Mouse (Mus musculus) heart, postnatal 10 days (tissue): ENCODE measurements around the gene Hhipl1. TPM values are rescaled to one million over a fixed set of nuclear protein-coding genes. Genes with fewer than 3 reads are reported as not detected.

Source experiments
- DNase-seq, 2 experiments: peaks; one replicate each; pipeline ENCODE4 v3.0.0; 2021
- intact Hi-C: fragments of 180-260 bp; cut with DNase I; formaldehyde crosslinking; loops from one replicate; pipeline ENCODE4 v1.15.1; 2025
- total RNA-seq, 2 experiments: library from RNA; stranded (reverse); gene quantifications; 2 replicates each; pipeline ENCODE4 v1.2.3; 2021

Hhipl1 gene
- total RNA-seq = 1 to 10 TPM; 1.5 to 3.2 TPM

- intact Hi-C loops = no loop called here
- DNase-seq = peak; percentile 57 to 66
Observed at GRCm38 (mm10) chr12:108305812-108306794, at the start of gene Hhipl1. TSS of gene Hhipl1 (plus strand) at chr12:108306270.

GRCm38 (mm10) chr12:108256734-108257133 is 49.3 kb upstream of the Hhipl1 start:
- DNase-seq = no peak
- intact Hi-C loops = no loop called here

DNA sequence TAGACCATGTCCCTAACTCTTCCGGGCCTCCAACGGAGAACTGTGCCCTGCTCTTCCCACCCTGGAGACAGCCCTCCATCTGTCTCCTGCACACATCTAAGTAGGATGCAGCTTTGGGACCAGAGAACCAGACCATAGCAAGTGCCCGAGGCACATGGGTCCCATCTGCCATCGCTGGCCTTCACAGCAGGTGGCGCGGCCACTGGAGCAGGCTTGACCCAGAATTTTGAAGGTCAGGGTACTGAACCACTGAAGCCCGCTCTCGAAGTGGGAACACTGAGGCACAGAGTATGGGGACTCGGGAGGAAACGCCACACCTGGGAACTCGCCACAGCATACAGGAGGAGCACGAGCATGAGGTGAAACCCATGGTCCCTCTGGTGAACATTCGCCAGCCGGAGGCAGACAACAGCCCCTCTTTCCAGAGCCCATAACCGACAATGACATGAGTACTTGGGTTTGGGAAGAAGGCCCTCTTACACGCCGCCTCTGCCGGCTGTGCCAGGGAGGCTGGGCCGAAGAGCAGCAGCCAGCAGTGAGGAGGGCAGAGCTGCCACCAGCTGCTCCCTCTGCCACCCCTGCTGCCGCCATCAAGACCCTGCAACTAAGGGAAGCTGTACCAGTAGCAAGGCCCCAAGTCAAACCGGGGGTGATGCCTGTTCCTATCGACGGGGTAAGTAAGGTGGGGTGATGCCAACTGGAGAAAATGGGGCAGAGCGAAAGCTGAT is 46.6 kb upstream of the Hhipl1 start:
- intact Hi-C loops = no loop called here
- DNase-seq = no peak

DNA sequence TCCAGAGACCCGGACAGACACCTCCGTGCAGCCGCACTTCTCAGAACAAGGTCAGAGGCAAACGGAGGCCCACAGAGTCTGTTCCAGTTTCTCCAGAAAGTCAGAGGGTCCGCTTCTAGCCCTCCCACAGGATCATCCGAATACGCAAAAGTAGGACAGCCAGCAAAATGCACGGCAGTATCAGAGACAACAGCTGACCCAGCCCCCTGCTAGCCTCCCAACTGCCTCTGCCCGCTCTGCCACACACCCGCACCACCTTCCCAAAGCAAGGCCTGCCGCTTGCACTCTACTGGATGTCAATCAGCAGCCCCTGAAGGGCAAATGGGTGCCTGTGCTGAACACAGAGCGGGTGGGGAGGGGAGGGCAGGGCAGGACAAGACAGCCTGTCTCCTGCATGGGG is 45.1 kb upstream of the Hhipl1 start:
- intact Hi-C loops = no loop called here
- no peak for DNase-seq

- intact Hi-C loops = no loop called here
- DNase-seq = no peak
Observed at GRCm38 (mm10) chr12:108264918-108265317, 41.2 kb upstream of the Hhipl1 start.

DNA sequence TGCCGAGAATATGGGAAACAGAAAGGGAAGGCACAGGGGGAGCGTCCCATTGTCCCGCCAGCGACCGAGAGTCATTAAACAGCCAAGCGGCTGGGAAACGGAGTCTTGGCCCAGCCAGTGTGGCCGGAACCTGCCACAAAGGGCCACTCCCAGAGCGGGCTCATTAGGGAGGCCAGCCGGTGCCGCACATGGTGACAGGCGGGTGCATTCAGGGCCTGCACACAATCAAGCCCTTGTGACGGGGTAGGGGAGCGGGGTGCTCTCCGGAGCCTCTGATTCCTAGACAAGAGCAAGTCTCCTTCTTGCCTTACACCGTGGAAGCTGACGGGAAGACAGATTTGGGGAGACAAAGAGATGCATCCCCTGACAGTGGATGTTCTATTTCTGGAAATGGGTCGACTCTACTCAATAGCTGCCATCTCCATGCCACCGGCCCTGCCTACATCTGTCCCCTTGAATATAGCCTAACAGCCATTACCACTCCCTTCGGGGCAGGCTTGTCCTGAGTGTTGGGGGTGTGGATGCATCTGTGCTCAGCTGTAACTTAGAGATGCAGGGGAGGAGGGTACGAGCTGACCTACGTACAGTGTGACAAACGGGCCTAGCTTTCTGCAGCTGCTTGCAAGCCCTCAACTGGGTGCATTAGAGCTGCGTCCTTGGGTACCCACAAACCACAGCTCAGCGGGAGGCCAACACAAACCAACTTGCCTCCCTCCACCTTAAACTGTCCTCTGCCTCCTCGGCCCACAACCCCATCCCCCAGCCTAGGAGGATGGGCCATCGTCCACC is 40.0 kb upstream of the Hhipl1 start:
- DNase-seq = peak in 1 of 2 experiments; percentile 56
- intact Hi-C loops = no loop called here

GRCm38 (mm10) chr12:108267653-108268052 is 38.4 kb upstream of the Hhipl1 start:
- intact Hi-C loops = loop anchor here (2.0 kb wide), 1 partner anchor 13 kb away; no protein-coding TSS in a partner anchor
- DNase-seq = peak; percentile 24 to 37

GRCm38 (mm10) chr12:108268970-108269369 is 37.1 kb upstream of the Hhipl1 start:
- intact Hi-C loops = loop anchor here (2.0 kb wide), 1 partner anchor 14 kb away; no protein-coding TSS in a partner anchor
- DNase-seq = no peak

- intact Hi-C loops = loop anchor here (2.0 kb wide), 1 partner anchor 15 kb away; no protein-coding TSS in a partner anchor
- no peak for DNase-seq
Observed at GRCm38 (mm10) chr12:108269699-108270098, 36.4 kb upstream of the Hhipl1 start.

- intact Hi-C loops = no loop called here
- DNase-seq = peak; percentile 65 to 73
Observed at GRCm38 (mm10) chr12:108270240-108270919, 35.7 kb upstream of the Hhipl1 start.

- intact Hi-C loops = no loop called here
- no peak for DNase-seq
Observed at GRCm38 (mm10) chr12:108271351-108272142, 34.5 kb upstream of the Hhipl1 start.

- intact Hi-C loops = no loop called here
- no peak for DNase-seq
Observed at GRCm38 (mm10) chr12:108272143-108272635, 33.9 kb upstream of the Hhipl1 start.

DNA sequence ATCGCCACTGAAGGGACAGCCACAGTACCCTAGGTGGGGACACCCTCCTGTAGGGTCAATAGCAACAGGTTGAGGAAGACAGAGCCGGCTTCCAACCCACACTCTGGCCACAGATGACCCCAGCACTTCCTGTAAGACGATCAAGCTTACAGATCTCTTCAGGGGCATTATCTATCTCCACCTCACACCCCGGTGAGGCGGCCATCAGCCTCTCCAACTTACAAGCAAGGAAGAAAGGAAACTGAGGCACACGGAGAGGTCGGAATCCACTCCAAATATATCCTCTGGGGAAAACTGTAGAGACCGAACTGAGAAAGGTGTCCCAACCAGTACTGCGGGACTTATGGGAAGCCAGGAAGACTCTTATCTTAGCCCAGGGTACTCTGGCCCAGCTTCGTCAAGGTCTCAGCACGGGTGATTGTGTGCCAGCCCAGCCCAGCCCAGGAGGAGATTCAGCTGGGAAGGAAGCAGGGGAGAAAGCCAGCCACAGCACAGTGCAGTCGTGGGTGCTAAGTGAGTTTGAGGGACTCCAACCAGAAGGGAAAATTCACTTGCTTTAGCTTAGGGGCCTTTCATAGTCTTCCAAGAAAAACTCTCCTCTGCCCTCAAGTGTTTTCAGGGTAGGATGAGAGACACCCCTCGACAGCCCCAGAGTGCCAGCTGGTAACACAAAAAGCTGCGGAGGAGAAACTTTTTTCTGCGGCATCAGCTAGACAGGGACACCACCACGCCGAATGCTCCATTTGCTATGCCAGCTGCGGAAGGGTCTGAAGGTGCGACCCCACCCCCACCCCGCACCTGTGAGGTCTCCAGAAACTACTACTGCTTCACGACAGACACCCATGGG is 32.4 kb upstream of the Hhipl1 start:
- intact Hi-C loops = loop anchor here (2.0 kb wide), 1 partner anchor 37 kb away; no protein-coding TSS in a partner anchor
- no peak for DNase-seq

DNA sequence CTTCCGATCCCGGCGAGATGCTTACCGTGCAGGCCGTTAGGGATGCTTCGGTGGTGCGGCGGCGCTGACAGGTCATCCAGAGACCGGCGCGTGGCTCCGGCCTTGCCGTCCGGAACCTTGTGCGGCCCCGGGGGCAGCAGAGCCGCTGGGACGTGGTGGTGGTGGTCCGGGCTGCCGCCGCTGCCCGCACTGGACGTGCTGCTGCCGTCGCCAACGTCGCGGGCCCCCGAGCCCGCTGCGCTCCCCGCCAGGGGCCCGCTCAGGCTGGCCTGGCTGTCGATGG is 31.8 kb upstream of the Hhipl1 start:
- no peak for DNase-seq
- intact Hi-C loops = loop anchor here (2.0 kb wide), 1 partner anchor 37 kb away; no protein-coding TSS in a partner anchor

DNA sequence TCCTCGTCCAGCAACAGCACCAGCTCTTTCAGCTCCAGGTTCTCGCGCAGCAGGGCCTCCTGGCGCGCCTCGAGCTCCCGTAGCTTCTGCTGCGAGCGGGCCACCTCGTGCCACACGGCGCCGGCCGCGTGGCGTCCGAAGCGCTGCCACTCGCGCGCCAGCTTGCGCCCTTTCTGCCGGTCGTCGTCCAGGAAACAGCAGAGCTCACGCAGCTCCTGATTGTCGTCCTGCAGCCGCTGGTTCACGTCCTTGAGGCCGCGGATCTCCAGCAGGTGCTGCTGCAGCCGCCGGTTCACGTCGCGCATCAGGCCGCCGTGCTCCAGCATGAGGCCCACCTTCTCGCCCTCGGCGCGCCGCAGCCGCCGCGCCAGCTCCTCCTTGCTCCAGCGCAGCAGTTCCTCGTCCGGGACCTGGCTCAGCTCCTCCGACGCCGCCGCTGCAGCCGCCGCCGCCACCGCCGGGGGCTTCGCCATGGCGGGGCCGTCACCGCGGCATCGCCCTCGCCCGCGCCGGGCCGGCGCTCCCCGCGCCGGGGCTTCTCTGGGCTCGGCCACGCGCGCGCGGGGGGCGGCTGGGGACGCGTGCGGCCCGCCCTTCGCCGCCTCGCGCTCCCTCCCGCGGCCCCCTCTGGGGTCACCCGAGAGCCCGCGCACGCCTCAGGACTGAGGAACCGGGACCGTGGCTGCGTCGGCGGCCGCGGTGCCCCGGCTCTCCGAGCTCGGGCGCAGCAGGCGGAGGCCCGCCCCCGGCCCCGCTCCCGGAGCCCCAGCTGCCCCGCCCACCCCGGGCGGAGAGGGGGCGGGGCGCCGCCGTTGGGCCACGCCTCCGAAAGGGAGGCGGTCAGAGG is 31.2 kb upstream of the Hhipl1 start, which contains the start of gene Ccdc85c:
Ccdc85c (minus strand) TSS at position 765 of the 847 bp plus-strand sequence.
- DNase-seq = peak; percentile 65
- intact Hi-C loops = loop anchor here (2.0 kb wide), 1 partner anchor 38 kb away; no protein-coding TSS in a partner anchor

GRCm38 (mm10) chr12:108275508-108275890 is 30.6 kb upstream of the Hhipl1 start:
- DNase-seq = peak; percentile 98
- intact Hi-C loops = loop anchor here (2.0 kb wide), 1 partner anchor 39 kb away; no protein-coding TSS in a partner anchor
